Mouse (Mus musculus): ENCODE data around the gene Tmem29. TPM values are rescaled to one million over a fixed set of nuclear protein-coding genes. Genes with fewer than 3 reads are reported as not detected.
"Not testable (repeated sequence)": the region's sequence is repeated elsewhere in the genome, so short reads cannot be mapped to it uniquely, and the experiment has no call there.

Gene Tmem29
- total RNA-seq (2021) = 10 to 100 TPM in 1 of 2 experiments, 1 to 10 TPM in 1; 7.2 to 10.0 TPM
- long read RNA-seq, experiment 1, transcript Tmem29-208 (3 exons, 1,316 nt) = major isoform, 11 of 16 reads
- long read RNA-seq, experiment 1, partial matches to known transcripts = 0 of 16 reads
- long read RNA-seq, experiment 1, other reads (novel, unspliced or antisense) = 1 of 16 reads
- long read RNA-seq, experiment 2, partial matches to known transcripts = 0 of 3 reads
- long read RNA-seq, experiment 2, other reads (novel, unspliced or antisense) = 0 of 3 reads

- peak; percentile 74 to 83 for DNase-seq (ENCODE audit: low spot score in 2 of 2)
These were observed at the start of gene Tmem29 for GRCm38 (mm10) chrX:150458766-150459350. Gene Tmem29 (minus strand): TSS chrX:150459154.

GRCm38 (mm10) chrX:150508696-150509095, 49.7 kb upstream of the Tmem29 start:
- no peak for DNase-seq (ENCODE audit: low spot score in 2 of 2)

DNA sequence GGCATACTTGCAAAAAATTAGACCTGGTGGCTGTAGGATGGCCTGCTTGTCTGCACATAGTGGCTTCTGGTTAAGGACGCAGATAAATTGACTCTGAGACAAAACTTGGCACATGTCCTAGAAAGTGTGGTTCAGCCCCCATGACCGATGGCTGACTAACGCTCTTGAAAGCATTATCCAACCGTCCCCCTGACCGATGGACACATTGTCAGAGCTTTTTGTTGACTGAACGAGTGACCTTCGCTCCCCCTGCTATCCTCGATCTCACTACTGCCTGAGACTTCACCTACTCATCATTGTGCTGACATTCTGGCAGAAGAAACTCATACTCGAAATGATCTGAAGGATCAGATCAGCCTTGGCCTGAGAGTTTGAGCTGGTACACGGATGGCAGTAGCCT, 28.9 kb upstream of the Tmem29 start:
- not testable (repeated sequence) for DNase-seq (ENCODE audit: low spot score in 2 of 2)

DNA sequence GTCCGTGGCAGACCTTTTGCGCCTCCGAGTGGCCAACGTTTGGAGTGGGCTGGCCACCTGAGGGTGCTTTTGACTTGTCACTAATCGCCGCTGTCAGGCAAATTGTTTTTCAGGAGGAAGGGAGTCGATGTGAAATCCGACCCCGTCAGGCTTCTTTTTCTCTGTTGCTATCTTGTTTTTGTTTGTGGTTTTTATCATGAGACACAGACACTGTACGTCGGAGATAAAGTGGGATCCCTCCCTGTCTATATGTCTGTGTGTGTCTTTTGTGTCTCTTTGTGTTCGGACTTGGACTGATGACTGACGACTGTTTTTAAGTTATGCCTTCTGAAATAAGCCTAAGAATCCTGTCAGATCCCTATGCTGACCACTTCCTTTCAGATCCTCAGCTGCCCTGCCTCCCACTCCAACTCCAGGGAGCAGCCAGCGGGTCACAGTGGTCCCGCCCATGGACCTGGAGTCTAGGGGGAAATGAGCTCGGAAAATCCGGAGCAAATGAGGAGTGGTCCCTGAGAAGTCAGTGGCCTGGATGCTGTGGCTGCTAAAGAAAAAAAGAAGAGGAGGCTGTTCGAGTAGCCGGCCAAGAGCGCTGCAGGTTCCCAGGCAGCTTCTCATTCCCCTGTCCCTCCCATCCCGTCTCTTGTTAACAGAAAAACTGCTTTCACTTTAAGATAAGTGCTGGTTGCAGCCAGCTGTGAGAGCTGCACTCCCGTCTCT, 27.5 kb upstream of the Tmem29 start:
- not testable (repeated sequence) for DNase-seq (ENCODE audit: low spot score in 2 of 2)

DNA sequence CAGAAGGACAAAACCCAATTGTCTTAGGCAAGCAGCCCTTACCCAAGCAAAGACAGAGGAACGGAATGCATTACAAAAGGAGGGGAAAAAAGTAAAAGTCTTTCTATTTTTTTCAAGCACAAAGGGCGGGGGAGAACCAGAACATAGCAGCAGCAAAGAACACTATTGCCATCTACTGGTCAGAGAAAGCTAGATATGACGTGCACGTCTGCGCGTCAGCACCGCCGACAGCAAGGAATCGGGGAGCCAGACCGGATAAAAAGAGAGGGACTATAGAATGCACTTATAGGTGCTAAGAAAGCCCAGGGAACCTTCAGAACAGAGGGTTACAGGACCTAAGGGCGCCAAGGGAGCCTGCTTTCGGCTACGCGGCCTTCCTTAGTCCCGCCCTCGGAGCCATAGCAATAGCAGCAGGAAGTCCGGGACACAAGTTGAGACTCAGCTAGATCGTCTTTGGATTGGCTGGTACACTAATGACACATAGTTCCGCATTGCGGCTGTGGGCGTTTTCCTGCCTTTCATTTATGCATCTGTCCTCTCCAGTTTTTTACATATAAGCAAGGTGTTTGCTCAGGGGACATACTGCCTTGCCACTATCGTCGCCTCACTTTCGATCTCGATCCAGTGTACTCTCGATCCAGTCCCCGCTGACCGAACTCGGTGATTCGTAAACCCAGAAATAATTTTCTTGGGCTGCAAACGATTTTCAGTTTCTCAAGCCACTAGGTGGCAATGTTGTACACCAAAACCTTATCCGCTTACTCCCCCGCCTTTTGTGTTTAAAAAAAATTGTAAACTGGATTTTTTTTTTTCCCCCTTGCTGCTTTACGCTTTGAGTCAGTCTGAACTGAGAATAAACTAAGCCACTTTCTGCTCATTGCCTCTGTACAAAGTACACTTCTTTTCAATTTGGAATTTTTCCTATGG, 19.2 kb upstream of the Tmem29 start:
- peak; percentile 47 to 68 for DNase-seq (ENCODE audit: low spot score in 2 of 2)

GRCm38 (mm10) chrX:150471416-150471815, 12.5 kb upstream of the Tmem29 start:
- no peak for DNase-seq (ENCODE audit: low spot score in 2 of 2)

DNA sequence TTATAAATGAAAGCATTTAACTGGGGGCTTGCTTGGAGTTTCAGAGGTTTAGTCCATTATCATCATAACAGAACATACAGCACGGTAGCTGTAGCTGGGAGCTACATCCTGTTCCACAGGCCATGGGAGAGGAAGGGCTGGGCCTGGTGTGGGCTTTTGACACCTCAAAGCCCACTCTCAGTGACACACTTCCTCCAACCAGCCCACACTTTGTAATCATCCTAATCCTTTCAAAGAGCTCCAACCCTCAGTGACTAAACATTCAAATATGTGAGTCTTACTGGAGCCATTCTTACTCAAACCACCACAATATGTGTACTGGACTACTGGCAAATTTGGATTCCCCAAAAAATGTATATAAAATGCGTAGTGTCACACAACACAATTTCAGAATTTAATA, 9.3 kb upstream of the Tmem29 start:
- no peak for DNase-seq (ENCODE audit: low spot score in 2 of 2)

GRCm38 (mm10) chrX:150466817-150467216, 7.9 kb upstream of the Tmem29 start:
- DNase-seq (ENCODE audit: low spot score in 2 of 2) = not testable (repeated sequence)

DNA sequence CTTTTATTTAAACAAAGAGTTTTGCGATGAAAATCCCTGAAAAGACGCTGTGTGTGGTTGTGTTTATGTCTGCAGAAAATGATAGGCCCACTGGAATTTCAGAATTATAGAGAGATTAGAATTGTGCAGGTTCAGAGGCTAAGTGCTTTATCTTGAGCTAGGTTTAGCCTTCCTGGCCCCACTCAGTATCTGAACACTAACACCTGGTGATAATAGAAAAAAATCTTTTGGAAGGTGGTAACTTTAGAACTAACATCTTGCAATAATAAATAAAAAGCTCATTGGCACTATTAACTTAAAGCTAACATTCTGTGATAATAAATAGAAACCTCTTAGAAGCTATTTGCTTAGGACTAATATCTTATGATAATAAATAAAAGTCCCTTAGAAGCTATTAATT, 1.2 kb upstream of the Tmem29 start:
- no peak for DNase-seq (ENCODE audit: low spot score in 2 of 2)

- peak in 1 of 2 experiments; percentile 22 for DNase-seq (ENCODE audit: low spot score in 2 of 2)
These were observed 515 bp upstream of the Tmem29 start for GRCm38 (mm10) chrX:150459411-150459927.

DNA sequence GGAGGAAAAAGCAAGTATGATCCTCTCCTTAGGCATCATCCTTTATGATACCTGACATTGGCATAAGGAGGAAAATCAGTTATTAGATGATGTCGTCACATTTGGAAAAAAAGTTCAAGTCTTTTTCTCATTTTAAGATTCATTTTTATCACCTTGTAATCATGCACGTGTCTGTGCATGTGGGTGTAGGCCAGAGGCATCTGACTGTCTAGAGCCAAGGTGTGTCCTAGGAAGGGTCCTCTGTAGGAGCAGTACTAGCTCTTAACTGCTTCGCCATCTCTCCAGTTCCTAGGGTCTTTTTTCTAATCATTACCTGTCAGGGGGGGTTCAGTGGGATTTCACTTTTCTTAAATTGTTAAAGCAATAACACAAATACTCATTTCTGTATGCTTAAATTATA, 818 bp downstream of the Tmem29 start:
- DNase-seq (ENCODE audit: low spot score in 2 of 2) = no peak

- peak in 1 of 2 experiments; percentile 35 for DNase-seq (ENCODE audit: low spot score in 2 of 2)
These were observed 18.2 kb downstream of the Tmem29 start for GRCm38 (mm10) chrX:150440505-150441338.

GRCm38 (mm10) chrX:150436373-150436772, 22.6 kb downstream of the Tmem29 start:
- DNase-seq (ENCODE audit: low spot score in 2 of 2) = no peak

GRCm38 (mm10) chrX:150435367-150435766, 23.6 kb downstream of the Tmem29 start:
- no peak for DNase-seq (ENCODE audit: low spot score in 2 of 2)

DNA sequence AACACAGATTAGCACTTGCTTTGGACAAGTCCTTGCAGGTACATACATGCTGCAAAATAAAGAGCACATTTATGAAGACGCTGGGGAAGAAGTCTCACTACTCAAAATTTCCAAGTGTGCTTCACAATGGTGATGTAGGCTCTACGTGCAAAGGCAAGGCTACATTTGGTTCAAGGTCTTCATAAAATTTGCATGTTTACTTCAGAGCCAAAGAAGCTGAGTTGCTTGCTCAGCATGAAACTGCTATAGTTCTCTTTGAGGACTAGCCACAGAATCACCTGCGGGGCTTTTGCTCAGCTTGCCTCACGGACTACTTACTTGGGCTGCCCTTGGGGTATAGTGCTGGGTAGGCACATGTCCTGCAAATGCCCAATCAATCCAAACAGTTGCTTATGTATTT, 45.4 kb downstream of the Tmem29 start:
- DNase-seq (ENCODE audit: low spot score in 2 of 2) = no peak

Other genes starting within 250 kb of the Tmem29 start
- 1 to 10 TPM; 5.6 to 8.2 TPM for gene Alas2, start 88.2 kb upstream of the Tmem29 start, total RNA-seq (2021)
- 10 to 100 TPM in 1 of 2 experiments, 1 to 10 TPM in 1; 4.4 to 10.3 TPM for gene Pfkfb1, start 129.1 kb upstream of the Tmem29 start, total RNA-seq (2021)
- gene Apex2, start 130.7 kb upstream of the Tmem29 start, total RNA-seq (2021) = 10 to 100 TPM in 1 of 2 experiments, 1 to 10 TPM in 1; 9.1 to 15.6 TPM
- gene Tro, start 198.4 kb upstream of the Tmem29 start, total RNA-seq (2021) = 10 to 100 TPM; 16.2 to 19.3 TPM